In the genomic region with DNA sequence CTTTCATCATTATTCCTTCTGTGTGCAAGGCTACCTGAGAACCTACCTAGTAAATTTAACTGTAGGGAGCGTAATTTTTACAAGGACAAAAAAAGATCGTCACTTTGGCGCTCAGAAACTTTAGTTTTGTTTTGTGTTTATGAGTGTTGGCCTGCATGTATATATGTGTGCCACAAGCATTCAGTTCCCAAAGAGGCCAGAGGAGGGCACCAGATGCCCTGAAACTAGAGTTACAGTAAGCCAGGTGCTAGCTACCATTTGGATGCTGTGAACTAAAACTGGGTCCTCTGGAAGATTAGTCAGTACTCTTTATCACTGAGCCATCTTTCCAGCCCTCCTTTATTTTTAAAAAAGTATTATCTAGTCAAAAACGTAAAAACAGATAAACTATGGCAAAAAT, we compare ENCODE assay signal across 14 mouse cellular contexts. TPM values are rescaled to one million over a fixed set of nuclear protein-coding genes. Genes with fewer than 3 reads are reported as not detected.
DNase-seq lines count a peak whose midpoint lies in the region; ATAC-seq and TF ChIP-seq lines count a peak whose summit lies in the region.
"Had no signal": no experiment of that assay in that cellular context is flagged by ENCODE, and none has a peak within 500 bp of the region (broad histone marks: within the 10 kb centered on the region; RNA-seq: fewer than 3 reads in every experiment).

No protein-coding gene starts in this region.

- no peak for TF ChIP-seq POLR2A in heart, adult 2 months (IDR thresholded peaks at IDR 0.05; ENCODE audit: insufficient read depth, low read depth, low read length)
- no peak for TF ChIP-seq POLR2A in MEL (IDR thresholded peaks at IDR 0.05; ENCODE audit: control insufficient read depth in 1 of 2, insufficient read depth in 1 of 2, low read depth in 1 of 2, low read length in 2 of 2, poor library complexity in 1 of 2)

- peak; percentile 82 for TF ChIP-seq RAD21 in MEL (IDR thresholded peaks at IDR 0.05; ENCODE audit: low read depth, low read length)

- peaks cover 11% of the 10 kb centered on the region for H3K4me1 ChIP-seq in heart, adult 2 months (ENCODE audit: control insufficient read depth, insufficient read depth, low read length)
- H3K4me1 ChIP-seq in midbrain, postnatal 0 days (ENCODE audit: insufficient read depth, low read length), result peaks cover 5% of the 10 kb centered on the region; the same call in 1 of the 2 replicates
- peaks cover 12% of the 10 kb centered on the region for H3K4me1 ChIP-seq in midbrain, embryonic 13.5 days (replicated peaks)
- no peaks in the 10 kb centered on the region for H3K4me1 ChIP-seq in MEL (ENCODE audit: control insufficient read depth in 1 of 2, insufficient read depth in 2 of 2, low read length in 2 of 2)

- no peak overlapping the region for H3K9ac ChIP-seq in heart, adult 2 months (ENCODE audit: low read depth, low read length)
- no peak overlapping the region for H3K9ac ChIP-seq in midbrain, postnatal 0 days (replicated peaks; ENCODE audit: low read length, poor library complexity, severe bottlenecking)
- no peak overlapping the region for H3K9ac ChIP-seq in midbrain, embryonic 13.5 days (replicated peaks)
- no peak overlapping the region for H3K9ac ChIP-seq in MEL (ENCODE audit: control insufficient read depth, low read depth, low read length, poor library complexity, severe bottlenecking)

- no peak for TF ChIP-seq EP300 in heart, adult 2 months (IDR thresholded peaks at IDR 0.05; ENCODE audit: insufficient read depth, low read depth, low read length)
- no peak for TF ChIP-seq EP300 in MEL (IDR thresholded peaks at IDR 0.05; ENCODE audit: low read depth in 1 of 2, low read length in 2 of 2)

- ATAC-seq in midbrain, postnatal 0 days (ENCODE audit: low FRiP score), result no peak
- no peak for ATAC-seq in midbrain, embryonic 13.5 days
- no peak for ATAC-seq in granulocyte monocyte progenitor cell, adult 5-6 weeks (replicated peaks; ENCODE audit: poor library complexity, severe bottlenecking)

- no peaks in the 10 kb centered on the region for H3K36me3 ChIP-seq in heart, adult 2 months (ENCODE audit: control insufficient read depth, insufficient read depth, low read length)
- H3K36me3 ChIP-seq in midbrain, postnatal 0 days (ENCODE audit: insufficient read depth, low read length), result no peaks in the 10 kb centered on the region
- H3K36me3 ChIP-seq in midbrain, embryonic 13.5 days, result no peaks in the 10 kb centered on the region
- H3K36me3 ChIP-seq in MEL (ENCODE audit: control insufficient read depth in 1 of 2, insufficient read depth in 2 of 2, low read length in 2 of 2), result no peaks in the 10 kb centered on the region
- no peaks in the 10 kb centered on the region for H3K36me3 ChIP-seq in splenic B cell, adult 2 months (ENCODE audit: control insufficient read depth, insufficient read depth, low read length, poor library complexity, severe bottlenecking)
- H3K36me3 ChIP-seq: G1E had no signal

- 92% methylated on average over 4 of the region's 4 CpGs for WGBS in heart, adult 2 months
- 89% methylated on average over 4 of the region's 4 CpGs for WGBS in midbrain, postnatal 0 days
- 89% methylated on average over 4 of the region's 4 CpGs for WGBS in midbrain, embryonic 13.5 days

- no peak overlapping the region for H3K27ac ChIP-seq in heart, adult 2 months
- no peak overlapping the region for H3K27ac ChIP-seq in midbrain, postnatal 0 days (ENCODE audit: low read depth, low read length)
- no peak overlapping the region for H3K27ac ChIP-seq in midbrain, embryonic 13.5 days
- no peak overlapping the region for H3K27ac ChIP-seq in MEL (ENCODE audit: control insufficient read depth, low read depth, low read length)

- H3K4me2 ChIP-seq in midbrain, postnatal 0 days (ENCODE audit: low read depth, low read length, poor library complexity, severe bottlenecking), result no peak overlapping the region
- H3K4me2 ChIP-seq in midbrain, embryonic 13.5 days (replicated peaks), result no peak overlapping the region

- H3K9me3 ChIP-seq in midbrain, postnatal 0 days (ENCODE audit: low read length), result no peaks in the 10 kb centered on the region
- H3K9me3 ChIP-seq in midbrain, embryonic 13.5 days, result no peaks in the 10 kb centered on the region
- H3K9me3 ChIP-seq in MEL (replicated peaks; ENCODE audit: insufficient read depth, low read length), result no peaks in the 10 kb centered on the region

- no peaks in the 10 kb centered on the region for H3K79me2 ChIP-seq in heart, adult 2 months (replicated peaks; ENCODE audit: control insufficient read depth, insufficient read depth, low read length)
- H3K79me2 ChIP-seq in MEL (ENCODE audit: control insufficient read depth, insufficient read depth, low read length, poor library complexity), result no peaks in the 10 kb centered on the region

- TF ChIP-seq CTCF in heart, adult 2 months (IDR thresholded peaks at IDR 0.05), result peak; percentile 58
- TF ChIP-seq CTCF in midbrain, postnatal 0 days (IDR thresholded peaks at IDR 0.05), result peak; percentile 23; the same call in 1 of the 2 replicates
- peak; percentile 62 to 72 (median 66) for TF ChIP-seq CTCF in MEL (IDR thresholded peaks at IDR 0.05 in 2 of 3, conservative IDR thresholded peaks at IDR 0.05 in 1 of 3; ENCODE audit: control insufficient read depth in 1 of 3, insufficient read depth in 1 of 3, low read depth in 2 of 3, low read length in 3 of 3, poor library complexity in 1 of 3, severe bottlenecking in 1 of 3)

- H3K4me3 ChIP-seq in heart, adult 2 months, result no peak overlapping the region
- H3K4me3 ChIP-seq in midbrain, postnatal 0 days (ENCODE audit: low read depth, low read length), result no peak overlapping the region
- H3K4me3 ChIP-seq in midbrain, embryonic 13.5 days (replicated peaks), result no peak overlapping the region
- H3K4me3 ChIP-seq in MEL (ENCODE audit: control insufficient read depth in 1 of 2, insufficient read depth in 1 of 2, low read depth in 2 of 2, low read length in 2 of 2), result no peak overlapping the region
- H3K4me3 ChIP-seq: erythroblast, embryonic 14.5 days had no signal

- DNase-seq in heart, adult 2 months, result no peak
- DNase-seq in heart, postnatal 10 days, result no peak
- DNase-seq in midbrain, postnatal 0 days (ENCODE audit: low spot score), result no peak
- DNase-seq in MEL (ENCODE audit: low read depth, low spot score) (peak; percentile 62), adipocyte (ENCODE audit: low spot score) (no peak)
- peak; percentile 31 for DNase-seq in splenic B cell, adult 2 months (ENCODE audit: low read depth, low spot score)
- DNase-seq: adrenal gland, adult 2 months; cerebellum, adult 11 months; kidney, adult 8-10 months; right cerebral cortex, postnatal 4 days had no signal

- intact Hi-C loops in heart, adult 2 months (cut with DNase I), result no loop called here
- intact Hi-C loops in heart, postnatal 10 days (cut with DNase I), result no loop called here

- H3K27me3 ChIP-seq in heart, adult 2 months (ENCODE audit: control insufficient read depth, insufficient read depth, low read length), result no peaks in the 10 kb centered on the region
- H3K27me3 ChIP-seq in midbrain, postnatal 0 days (ENCODE audit: insufficient read depth, low read length), result no peaks in the 10 kb centered on the region
- no peaks in the 10 kb centered on the region for H3K27me3 ChIP-seq in midbrain, embryonic 13.5 days
- H3K27me3 ChIP-seq in MEL (ENCODE audit: control insufficient read depth in 1 of 2, insufficient read depth in 2 of 2, low read length in 2 of 2), result no peaks in the 10 kb centered on the region
- H3K27me3 ChIP-seq in splenic B cell, adult 2 months (ENCODE audit: control insufficient read depth, insufficient read depth, low read length, poor library complexity, severe bottlenecking), result no peaks in the 10 kb centered on the region

TF ChIP-seq in MEL, 35 proteins besides CTCF, POLR2A, EP300 and RAD21:
- TF ChIP-seq JUND (IDR thresholded peaks at IDR 0.05; ENCODE audit: low read depth, low read length), result no peak
- 0 out of 2 replicates have a peak, but pooled peaks have one; percentile 9 for TF ChIP-seq GATA1 (IDR thresholded peaks at IDR 0.05; ENCODE audit: low read depth, low read length)
- peak; percentile 85 for TF ChIP-seq SMC3 (IDR thresholded peaks at IDR 0.05; ENCODE audit: low read depth, low read length)
- TF ChIP-seq ZC3H11A (IDR thresholded peaks at IDR 0.05; ENCODE audit: low read depth, low read length), result peak; percentile 80
TF ChIP-seq in MEL: peak in this region for 3.

RNA-seq across cellular contexts. Expression of gene Spry1, which starts 30.8 kb away (rescaled TPM):
- total RNA-seq in heart, adult 2 months (2021), result 10 to 100 TPM; 20.7 to 28.8 TPM
- polyA plus RNA-seq in heart, adult 2 months (2012; rRNA removed), result 34.6 and 38.1 TPM in 2 replicates
- total RNA-seq in heart, postnatal 10 days (2021), result 10 to 100 TPM; 41.9 to 48.3 TPM
- 24.9 and 31.9 TPM in 2 replicates for total RNA-seq in midbrain, postnatal 0 days (2014; rRNA removed)
- 5.9 TPM in 2 replicates for polyA plus RNA-seq in midbrain, postnatal 0 days (2015; fragmentation: Nextera tagmentation; extraction: Ambion mirVana)
- polyA plus RNA-seq in midbrain, embryonic 13.5 days (2015; fragmentation: Nextera tagmentation; extraction: Ambion mirVana), result 5.8 and 7.3 TPM in 2 replicates
- total RNA-seq in MEL (2012; rRNA removed), result 0.10 TPM in 1 of 2 replicates, not detected in the other
- polyA plus RNA-seq in MEL (2012; ENCODE audit: insufficient read depth in 1 of 2, insufficient read length in 2 of 2, low read depth in 1 of 2, low replicate concordance in 2 of 2, missing spikeins in 1 of 2), result under 1 TPM in 1 of 2 experiments, not detected in 1; 0.31 TPM
- 2.1 and 3.7 TPM in 2 replicates for total RNA-seq in granulocyte monocyte progenitor cell, adult 5-6 weeks (2014; fragmentation: Nextera tagmentation)
- 2.6 and 3.1 TPM in 2 replicates for total RNA-seq in granulocyte monocyte progenitor cell, adult 5-6 weeks (2017)

Comparison
In these comparisons a context has a peak if more than half of its experiments do, and no peak if none do; other contexts are left out.
1. DNase-seq: peak in MEL (single experiment) and splenic B cell, adult 2 months (single experiment); none in heart, adult 2 months (0 of 2), heart, postnatal 10 days (0 of 2), midbrain, postnatal 0 days (single experiment) and adipocyte (single experiment).
2. Peak in every context shown above with its lines, with median percentiles within 50 percentile points of each other: CTCF ChIP-seq.